Mouse (Mus musculus) spleen, postnatal 10 days (tissue): ENCODE data around the gene Irf2bp2.

Experiments used
- DNase-seq, 2 experiments: peaks; one replicate each; pipeline ENCODE4 v3.0.0; 2021 to 2022; ENCODE audit warnings: low spot score in 2 of 2

Gene Irf2bp2

GRCm38 (mm10) chr8:126586599-126587577, 6.9 kb downstream of the Irf2bp2 start:
- no peak for DNase-seq

- no peak for DNase-seq
These were observed 7.7 kb downstream of the Irf2bp2 start for GRCm38 (mm10) chr8:126586101-126586500.

GRCm38 (mm10) chr8:126585561-126586031, 8.2 kb downstream of the Irf2bp2 start:
- no peak for DNase-seq

- no peak for DNase-seq
These were observed 8.9 kb downstream of the Irf2bp2 start for GRCm38 (mm10) chr8:126584844-126585231.

GRCm38 (mm10) chr8:126583971-126584843, 9.6 kb downstream of the Irf2bp2 start:
- peak; percentile 64 to 84 for DNase-seq

GRCm38 (mm10) chr8:126583534-126583933, 10.3 kb downstream of the Irf2bp2 start:
- DNase-seq: no peak

GRCm38 (mm10) chr8:126583018-126583417, 10.8 kb downstream of the Irf2bp2 start:
- no peak for DNase-seq

GRCm38 (mm10) chr8:126582509-126582908, 11.3 kb downstream of the Irf2bp2 start:
- DNase-seq: peak; percentile 70 to 89

GRCm38 (mm10) chr8:126581662-126582061, 12.1 kb downstream of the Irf2bp2 start:
- DNase-seq: no peak

GRCm38 (mm10) chr8:126580826-126581225, 13.0 kb downstream of the Irf2bp2 start:
- no peak for DNase-seq

- no peak for DNase-seq
These were observed 13.7 kb downstream of the Irf2bp2 start for GRCm38 (mm10) chr8:126580086-126580485.

- no peak for DNase-seq
These were observed 15.1 kb downstream of the Irf2bp2 start for GRCm38 (mm10) chr8:126578641-126579040.

GRCm38 (mm10) chr8:126576919-126577318, 16.9 kb downstream of the Irf2bp2 start:
- no peak for DNase-seq

GRCm38 (mm10) chr8:126576086-126576485, 17.7 kb downstream of the Irf2bp2 start:
- no peak for DNase-seq

GRCm38 (mm10) chr8:126574882-126575637, 18.7 kb downstream of the Irf2bp2 start:
- no peak for DNase-seq

GRCm38 (mm10) chr8:126573878-126574277, 19.9 kb downstream of the Irf2bp2 start:
- DNase-seq: no peak

GRCm38 (mm10) chr8:126573079-126573694, 20.6 kb downstream of the Irf2bp2 start:
- no peak for DNase-seq

- no peak for DNase-seq
These were observed 22.6 kb downstream of the Irf2bp2 start for GRCm38 (mm10) chr8:126571065-126571660.

GRCm38 (mm10) chr8:126570521-126571040, 23.2 kb downstream of the Irf2bp2 start:
- DNase-seq: no peak

- no peak for DNase-seq
These were observed 23.7 kb downstream of the Irf2bp2 start for GRCm38 (mm10) chr8:126570046-126570445.
